Mouse (Mus musculus) adrenal gland, postnatal 36 days (tissue): ENCODE data around the gene Gm17606. TPM values are rescaled to one million over a fixed set of nuclear protein-coding genes. Genes with fewer than 3 reads are reported as not detected.
A peak's percentile ranks its signal among the peaks of the same experiment; 100 is the strongest.

ENCODE experiments used
- DNase-seq, 2 experiments: peaks; one replicate each; pipeline ENCODE4 v3.0.0; 2021; ENCODE audit warnings: mixed read lengths in 1 of 2
- total RNA-seq, 2 experiments: library from RNA; stranded (reverse); gene quantifications; 2 replicates each; pipeline ENCODE4 v1.2.3; 2021

Gm17606 gene
- total RNA-seq, 2 experiments from 2014 or later: not detected

- no peak for DNase-seq
Measured at GRCm38 (mm10) chr14:54624976-54625375, 15.8 kb upstream of the Gm17606 start.

GRCm38 (mm10) chr14:54628103-54628502 is 12.6 kb upstream of the Gm17606 start:
- no peak for DNase-seq

GRCm38 (mm10) chr14:54629797-54630196 is 11.0 kb upstream of the Gm17606 start:
- no peak for DNase-seq

GRCm38 (mm10) chr14:54630583-54631239 is 10.0 kb upstream of the Gm17606 start:
- DNase-seq: no peak

GRCm38 (mm10) chr14:54631240-54631599 is 9.5 kb upstream of the Gm17606 start:
- no peak for DNase-seq

- DNase-seq: no peak
Measured at GRCm38 (mm10) chr14:54632252-54632651, 8.5 kb upstream of the Gm17606 start.

- peak; percentile 43 to 46 for DNase-seq
Measured at GRCm38 (mm10) chr14:54634182-54634581, 6.6 kb upstream of the Gm17606 start.

- peak; percentile 53 to 69 for DNase-seq
Measured at GRCm38 (mm10) chr14:54636954-54637353, 3.8 kb upstream of the Gm17606 start.

GRCm38 (mm10) chr14:54638210-54638609 is 2.5 kb upstream of the Gm17606 start:
- DNase-seq: no peak

- no peak for DNase-seq
Measured at GRCm38 (mm10) chr14:54640121-54640520, 631 bp upstream of the Gm17606 start.

GRCm38 (mm10) chr14:54641305-54641969 is 685 bp downstream of the Gm17606 start, which contains the start of gene Cdh24:
Gene Cdh24, minus strand, starts transcription at chr14:54641364.
- DNase-seq: peak; percentile 95 to 98

GRCm38 (mm10) chr14:54642224-54642944 is 1.6 kb downstream of the Gm17606 start:
- no peak for DNase-seq

- no peak for DNase-seq
Measured at GRCm38 (mm10) chr14:54643011-54643410, 2.3 kb downstream of the Gm17606 start.

- peak; percentile 42 to 65 for DNase-seq
Measured at GRCm38 (mm10) chr14:54644294-54644693, 3.5 kb downstream of the Gm17606 start.

GRCm38 (mm10) chr14:54646455-54646854 is 5.7 kb downstream of the Gm17606 start:
- DNase-seq: no peak

- DNase-seq: no peak
Measured at GRCm38 (mm10) chr14:54646898-54647636, 6.3 kb downstream of the Gm17606 start.

GRCm38 (mm10) chr14:54647900-54648299 is 7.1 kb downstream of the Gm17606 start:
- no peak for DNase-seq

GRCm38 (mm10) chr14:54650621-54651454 is 10.1 kb downstream of the Gm17606 start:
- DNase-seq: peak; percentile 84 to 88

- DNase-seq: no peak
Measured at GRCm38 (mm10) chr14:54651556-54651955, 10.8 kb downstream of the Gm17606 start.

- no peak for DNase-seq
Measured at GRCm38 (mm10) chr14:54652787-54653186, 12.0 kb downstream of the Gm17606 start.

- peak; percentile 92 to 94 for DNase-seq
Measured at GRCm38 (mm10) chr14:54653496-54653895, 12.7 kb downstream of the Gm17606 start.
